Mouse (Mus musculus) lung, adult 2 months (tissue): ENCODE results near the gene Dennd2a.

Experiments used
- CTCF ChIP-seq: fragments of 200-500 bp; IDR thresholded peaks from 2 replicates; pipeline ENCODE4 v1.5.1; 2011; ENCODE audit warnings: mild to moderate bottlenecking, low read length, control low read depth; ENCODE audit not compliant: insufficient read depth
- POLR2A ChIP-seq: fragments of 200-500 bp; IDR thresholded peaks from 2 replicates; pipeline ENCODE4 v1.6.1; 2011; ENCODE audit warnings: low read depth, mild to moderate bottlenecking, control low read depth, low read length, borderline replicate concordance; ENCODE audit errors: extremely low read depth

DNA sequence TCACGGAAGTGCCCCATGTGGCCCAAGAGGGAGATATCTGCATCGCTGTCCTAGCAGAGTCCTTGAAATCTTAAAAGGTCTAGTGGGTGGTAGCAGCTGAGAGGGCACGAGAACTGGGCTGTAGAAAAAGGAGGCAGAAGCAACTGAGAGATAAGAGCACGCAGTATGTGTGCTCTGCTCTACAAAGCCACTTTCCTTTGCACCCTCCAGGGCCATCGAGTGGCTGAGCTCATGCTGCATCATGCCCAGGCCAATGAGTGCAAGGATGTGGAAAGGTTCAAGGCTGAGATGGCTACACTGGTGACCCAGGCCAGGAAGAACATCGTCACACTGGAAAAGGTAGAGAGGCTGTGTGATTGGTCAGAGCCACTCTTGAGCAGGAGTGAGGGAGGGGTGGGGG lies 27.9 kb upstream of the Dennd2a start, which contains the start of gene Gm42420:
- no peak for TF ChIP-seq CTCF
- no peak for TF ChIP-seq POLR2A
